Mouse (Mus musculus): Measurements from ENCODE around the gene Slc35e4. TPM values are rescaled to one million over a fixed set of nuclear protein-coding genes. Genes with fewer than 3 reads are reported as not detected.
A peak's percentile ranks its signal among the peaks of the same experiment; 100 is the strongest.

Gene Slc35e4
- polyA plus RNA-seq, 1 experiment, result 8.1 TPM

GRCm38 (mm10) chr11:3895458-3895857, 19.0 kb downstream of the Slc35e4 start:
- peak overlapping the region; percentile 49 for H3K27ac ChIP-seq (ENCODE audit: insufficient read depth, low read depth, low read length)
- DNase-seq, result peak; percentile 69
- WGBS, result 2% methylated on average over 10 of the region's 10 CpGs

GRCm38 (mm10) chr11:3894406-3895281, 19.8 kb downstream of the Slc35e4 start, which contains the start of the genes 4921536K21Rik and Dusp18:
TSS of gene 4921536K21Rik (minus strand) at chr11:3895098.
TSS of gene Dusp18 (plus strand) at chr11:3895240.
- peak; percentile 97 for DNase-seq
- no peaks in the 10 kb centered on the region for H3K27me3 ChIP-seq (replicated peaks; ENCODE audit: control insufficient read depth, insufficient read depth, low read length)
- H3K36me3 ChIP-seq (ENCODE audit: control insufficient read depth, insufficient read depth, low read length), result no peaks in the 10 kb centered on the region
- peak within 1 kb of the TSS; percentile 65 for H3K4me3 ChIP-seq (ENCODE audit: insufficient read depth, low read depth, low read length)
- peak within 1 kb of the TSS; percentile 86 for H3K27ac ChIP-seq (ENCODE audit: insufficient read depth, low read depth, low read length)
- whole genome bisulfite sequencing, result 9% methylated on average over 46 of the region's 46 CpGs
- no peak for TF ChIP-seq POLR2A (IDR thresholded peaks at IDR 0.05; ENCODE audit: low read depth, low read length)
- no peak for TF ChIP-seq CTCF (conservative IDR thresholded peaks at IDR 0.05; ENCODE audit: insufficient read depth, insufficient read length, low read depth, low read length)
- H3K4me1 ChIP-seq (ENCODE audit: control insufficient read depth, insufficient read depth, low read length), result 0 out of 2 replicates have a peak, but pooled peaks cover 3% of the 10 kb centered on the region

More at GRCm38 (mm10) chr11:3895458-3895857, 19.0 kb downstream of the Slc35e4 start:
- Histone ChIP-seq H3K36me3 (ENCODE audit: control insufficient read depth, insufficient read depth, low read length) (no peaks in the 10 kb centered on the region), H3K4me1 (ENCODE audit: control insufficient read depth, insufficient read depth, low read length) (0 out of 2 replicates have a peak, but pooled peaks cover 3% of the 10 kb centered on the region), H3K4me3 (ENCODE audit: insufficient read depth, low read depth, low read length) (peak overlapping the region; percentile 65), H3K27me3 (replicated peaks; ENCODE audit: control insufficient read depth, insufficient read depth, low read length) (no peaks in the 10 kb centered on the region)
- TF ChIP-seq CTCF (conservative IDR thresholded peaks at IDR 0.05; ENCODE audit: insufficient read depth, insufficient read length, low read depth, low read length) (no peak), POLR2A (IDR thresholded peaks at IDR 0.05; ENCODE audit: low read depth, low read length) (no peak)

GRCm38 (mm10) chr11:3893970-3894369, 20.5 kb downstream of the Slc35e4 start:
- Histone ChIP-seq H3K27ac (ENCODE audit: insufficient read depth, low read depth, low read length) (no peak overlapping the region), H3K27me3 (replicated peaks; ENCODE audit: control insufficient read depth, insufficient read depth, low read length) (no peaks in the 10 kb centered on the region), H3K4me1 (ENCODE audit: control insufficient read depth, insufficient read depth, low read length) (0 out of 2 replicates have a peak, but pooled peaks cover 3% of the 10 kb centered on the region), H3K4me3 (ENCODE audit: insufficient read depth, low read depth, low read length) (no peak overlapping the region; the same call in 1 of the 2 replicates), H3K36me3 (ENCODE audit: control insufficient read depth, insufficient read depth, low read length) (no peaks in the 10 kb centered on the region)
- no peak for DNase-seq
- WGBS, result 85% methylated on average over 6 of the region's 6 CpGs
- TF ChIP-seq CTCF (conservative IDR thresholded peaks at IDR 0.05; ENCODE audit: insufficient read depth, insufficient read length, low read depth, low read length) (no peak), POLR2A (IDR thresholded peaks at IDR 0.05; ENCODE audit: low read depth, low read length) (no peak)

- Histone ChIP-seq H3K36me3 (ENCODE audit: control insufficient read depth, insufficient read depth, low read length) (no peaks in the 10 kb centered on the region), H3K4me3 (ENCODE audit: insufficient read depth, low read depth, low read length) (no peak overlapping the region), H3K27me3 (replicated peaks; ENCODE audit: control insufficient read depth, insufficient read depth, low read length) (no peaks in the 10 kb centered on the region), H3K4me1 (ENCODE audit: control insufficient read depth, insufficient read depth, low read length) (no peaks in the 10 kb centered on the region), H3K27ac (ENCODE audit: insufficient read depth, low read depth, low read length) (no peak overlapping the region)
- no peak for DNase-seq
- WGBS, result 81% methylated on average over 5 of the region's 5 CpGs
- TF ChIP-seq CTCF (conservative IDR thresholded peaks at IDR 0.05; ENCODE audit: insufficient read depth, insufficient read length, low read depth, low read length), result no peak
- TF ChIP-seq POLR2A (IDR thresholded peaks at IDR 0.05; ENCODE audit: low read depth, low read length), result no peak
Measured at GRCm38 (mm10) chr11:3887331-3887730, 27.1 kb downstream of the Slc35e4 start.

- no peaks in the 10 kb centered on the region for H3K36me3 ChIP-seq (ENCODE audit: control insufficient read depth, insufficient read depth, low read length)
- no peak for DNase-seq
- no peak overlapping the region for H3K27ac ChIP-seq (ENCODE audit: insufficient read depth, low read depth, low read length)
- WGBS, result 91% methylated on average over 3 of the region's 3 CpGs
- no peaks in the 10 kb centered on the region for H3K27me3 ChIP-seq (replicated peaks; ENCODE audit: control insufficient read depth, insufficient read depth, low read length)
- H3K4me1 ChIP-seq (ENCODE audit: control insufficient read depth, insufficient read depth, low read length), result no peaks in the 10 kb centered on the region
- TF ChIP-seq CTCF (conservative IDR thresholded peaks at IDR 0.05; ENCODE audit: insufficient read depth, insufficient read length, low read depth, low read length) (no peak), POLR2A (IDR thresholded peaks at IDR 0.05; ENCODE audit: low read depth, low read length) (no peak)
- H3K4me3 ChIP-seq (ENCODE audit: insufficient read depth, low read depth, low read length), result no peak overlapping the region
Measured at GRCm38 (mm10) chr11:3883711-3884110, 30.8 kb downstream of the Slc35e4 start.

- Histone ChIP-seq H3K4me1 (ENCODE audit: control insufficient read depth, insufficient read depth, low read length) (no peaks in the 10 kb centered on the region), H3K36me3 (ENCODE audit: control insufficient read depth, insufficient read depth, low read length) (no peaks in the 10 kb centered on the region), H3K27ac (ENCODE audit: insufficient read depth, low read depth, low read length) (no peak overlapping the region), H3K4me3 (ENCODE audit: insufficient read depth, low read depth, low read length) (no peak overlapping the region), H3K27me3 (replicated peaks; ENCODE audit: control insufficient read depth, insufficient read depth, low read length) (no peaks in the 10 kb centered on the region)
- peak; percentile 80 for TF ChIP-seq CTCF (conservative IDR thresholded peaks at IDR 0.05; ENCODE audit: insufficient read depth, insufficient read length, low read depth, low read length)
- no peak for TF ChIP-seq POLR2A (IDR thresholded peaks at IDR 0.05; ENCODE audit: low read depth, low read length)
- DNase-seq, result peak; percentile 80
- WGBS, result 41% methylated on average over 2 of the region's 2 CpGs
Measured at GRCm38 (mm10) chr11:3879836-3880235, 34.6 kb downstream of the Slc35e4 start.

GRCm38 (mm10) chr11:3878660-3879059, 35.8 kb downstream of the Slc35e4 start:
- TF ChIP-seq POLR2A (IDR thresholded peaks at IDR 0.05; ENCODE audit: low read depth, low read length), result no peak
- no peak for TF ChIP-seq CTCF (conservative IDR thresholded peaks at IDR 0.05; ENCODE audit: insufficient read depth, insufficient read length, low read depth, low read length)

More at GRCm38 (mm10) chr11:3878660-3879059, 35.8 kb downstream of the Slc35e4 start:
- H3K27ac ChIP-seq (ENCODE audit: insufficient read depth, low read depth, low read length), result no peak overlapping the region
- H3K4me1 ChIP-seq (ENCODE audit: control insufficient read depth, insufficient read depth, low read length), result no peaks in the 10 kb centered on the region
- H3K4me3 ChIP-seq (ENCODE audit: insufficient read depth, low read depth, low read length), result no peak overlapping the region
- 53% methylated on average over 7 of the region's 7 CpGs for WGBS
- H3K36me3 ChIP-seq (ENCODE audit: control insufficient read depth, insufficient read depth, low read length), result no peaks in the 10 kb centered on the region
- no peak for DNase-seq
- no peaks in the 10 kb centered on the region for H3K27me3 ChIP-seq (replicated peaks; ENCODE audit: control insufficient read depth, insufficient read depth, low read length)

Data from kidney, adult 2 months (tissue).